In the genomic region with DNA sequence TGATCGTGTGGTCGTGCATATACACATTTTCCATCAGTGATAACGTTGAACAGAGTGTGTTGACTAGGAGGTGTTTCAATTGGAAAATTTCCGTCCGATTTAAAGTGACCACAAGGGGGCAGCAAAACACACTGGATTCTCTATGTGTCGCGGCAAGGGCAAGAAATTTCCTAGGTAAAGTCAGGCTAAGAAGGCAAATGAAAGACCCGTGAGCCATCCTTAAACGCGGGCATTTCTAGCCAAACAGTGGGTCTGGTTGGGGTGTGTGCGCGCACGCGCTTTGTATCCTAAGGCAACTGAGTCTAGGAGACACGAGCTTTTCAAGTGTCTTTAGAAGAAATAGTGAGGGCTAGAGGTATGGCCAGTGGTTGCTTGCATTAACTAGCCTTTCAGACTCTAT, we compare ENCODE assay signal across 7 mouse cellular contexts.
DNase-seq lines count a peak whose midpoint lies in the region; ATAC-seq and TF ChIP-seq lines count a peak whose summit lies in the region.

No protein-coding gene starts in this region.

- H3K27ac ChIP-seq in limb, embryonic 10.5 days: no peak overlapping the region; the same call in 1 of the 2 replicates
- no peak overlapping the region for H3K27ac ChIP-seq in midbrain, embryonic 12.5 days (replicated peaks)
- H3K27ac ChIP-seq in small intestine, adult 2 months (ENCODE audit: insufficient read depth, low read depth, low read length): no peak overlapping the region

- no peak overlapping the region for H3K9ac ChIP-seq in midbrain, embryonic 12.5 days (replicated peaks)

- no peak overlapping the region for H3K4me3 ChIP-seq in limb, embryonic 10.5 days
- H3K4me3 ChIP-seq in midbrain, embryonic 12.5 days: no peak overlapping the region
- H3K4me3 ChIP-seq in small intestine, adult 2 months (ENCODE audit: low read depth, low read length): no peak overlapping the region; the same call in 1 of the 2 replicates

- peak overlapping the region; percentile 44 for H3K4me2 ChIP-seq in midbrain, embryonic 12.5 days (replicated peaks)

- peak; percentile 81 for DNase-seq in adrenal gland, postnatal 10 days
- peak; percentile 73 for DNase-seq in embryo, embryonic 9.5 days (ENCODE audit: extremely low spot score)
- DNase-seq in kidney, adult 11 months: peak; percentile 52
- peak; percentile 82 for DNase-seq in limb, embryonic 10.5 days (ENCODE audit: low spot score)

- no peak for TF ChIP-seq POLR2A in small intestine, adult 2 months (IDR thresholded peaks at IDR 0.05; ENCODE audit: low read depth, low read length)

- H3K9me3 ChIP-seq in limb, embryonic 10.5 days (replicated peaks): no peaks in the 10 kb centered on the region
- H3K9me3 ChIP-seq in midbrain, embryonic 12.5 days: no peaks in the 10 kb centered on the region; the same call in 1 of the 2 replicates

- peaks cover 10% of the 10 kb centered on the region for H3K4me1 ChIP-seq in limb, embryonic 10.5 days
- 0 out of 2 replicates have a peak, but pooled peaks cover 3% of the 10 kb centered on the region for H3K4me1 ChIP-seq in midbrain, embryonic 12.5 days
- H3K4me1 ChIP-seq in small intestine, adult 2 months (ENCODE audit: control insufficient read depth, insufficient read depth, insufficient read length, low read length): peaks cover 2% of the 10 kb centered on the region; the same call in 1 of the 2 replicates

- 11% methylated on average over 15 of the region's 15 CpGs for WGBS in limb, embryonic 10.5 days
- 8% methylated on average over 15 of the region's 15 CpGs for WGBS in midbrain, embryonic 12.5 days
- WGBS in small intestine, adult 2 months: 5% methylated on average over 15 of the region's 15 CpGs

- TF ChIP-seq CTCF in small intestine, adult 2 months (IDR thresholded peaks at IDR 0.05; ENCODE audit: extremely low read depth, insufficient read length, insufficient replicate concordance, low read depth, low read length): peak; percentile 42; the same call in 1 of the 2 replicates

- H3K36me3 ChIP-seq in limb, embryonic 10.5 days: no peaks in the 10 kb centered on the region
- no peaks in the 10 kb centered on the region for H3K36me3 ChIP-seq in midbrain, embryonic 12.5 days
- H3K36me3 ChIP-seq in small intestine, adult 2 months (ENCODE audit: control insufficient read depth, insufficient read depth, low read length): no peaks in the 10 kb centered on the region

- peak; percentile 69 for ATAC-seq in granulocyte monocyte progenitor cell, adult 5-6 weeks (replicated peaks; ENCODE audit: poor library complexity, severe bottlenecking)
- ATAC-seq in midbrain, embryonic 12.5 days (ENCODE audit: low FRiP score, low read depth): peak; percentile 65

- H3K27me3 ChIP-seq in limb, embryonic 10.5 days (ENCODE audit: low read depth, poor library complexity, severe bottlenecking): no peaks in the 10 kb centered on the region
- no peaks in the 10 kb centered on the region for H3K27me3 ChIP-seq in midbrain, embryonic 12.5 days
- no peaks in the 10 kb centered on the region for H3K27me3 ChIP-seq in small intestine, adult 2 months (ENCODE audit: control insufficient read depth, insufficient read depth, low read length)
